Mouse (Mus musculus) gastrocnemius, postnatal 10 days (tissue): ENCODE data around the gene Kcnk12. TPM values are rescaled to one million over a fixed set of nuclear protein-coding genes. Genes with fewer than 3 reads are reported as not detected.

Source experiments
- DNase-seq: peaks from one replicate; pipeline ENCODE4 v3.0.0; 2021; ENCODE audit warnings: mixed read lengths
- total RNA-seq, 2 experiments: library from RNA; stranded (reverse); gene quantifications; 2 replicates each; pipeline ENCODE4 v1.2.3; 2021

Kcnk12 gene
- total RNA-seq, 2 experiments from 2014 or later: not detected

DNA sequence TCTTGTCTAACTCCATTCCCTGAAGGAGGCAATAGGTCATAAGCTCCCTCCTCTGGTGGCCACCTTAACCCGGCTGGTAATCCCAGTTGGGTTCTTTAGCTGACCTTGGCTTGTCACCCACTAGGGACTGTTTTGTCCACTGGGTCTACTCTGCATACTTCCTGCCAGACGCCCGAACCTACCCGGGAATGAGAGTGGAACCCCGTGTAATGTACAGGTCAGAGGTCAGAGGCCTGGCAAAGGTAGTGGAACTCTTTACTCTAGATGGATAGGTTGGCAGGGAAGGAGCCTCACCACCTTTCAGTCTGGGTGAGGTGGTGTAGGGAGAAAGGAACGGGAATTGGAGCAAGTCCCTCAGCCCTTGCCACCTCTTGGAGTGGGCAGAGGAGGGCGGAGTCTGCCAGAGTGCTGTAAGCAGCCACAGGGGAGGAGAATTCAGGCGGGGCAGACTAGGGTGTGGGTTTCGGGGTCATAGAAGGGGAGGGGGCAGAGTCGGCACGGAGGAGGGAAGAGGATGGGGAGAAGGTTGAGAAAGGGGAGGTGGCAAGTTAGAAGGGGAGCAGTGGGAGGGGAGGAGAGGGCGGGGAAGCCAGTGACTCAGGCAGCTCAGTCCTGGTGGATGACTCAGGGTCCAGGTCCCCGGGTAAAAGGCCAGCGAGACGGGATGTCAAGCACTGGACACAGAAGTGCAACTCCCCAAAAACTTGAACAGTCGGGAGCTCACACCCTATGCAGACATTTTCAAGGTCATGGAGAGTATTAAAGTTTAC lies 98.6 kb downstream of the Kcnk12 start:
- DNase-seq: no peak

DNA sequence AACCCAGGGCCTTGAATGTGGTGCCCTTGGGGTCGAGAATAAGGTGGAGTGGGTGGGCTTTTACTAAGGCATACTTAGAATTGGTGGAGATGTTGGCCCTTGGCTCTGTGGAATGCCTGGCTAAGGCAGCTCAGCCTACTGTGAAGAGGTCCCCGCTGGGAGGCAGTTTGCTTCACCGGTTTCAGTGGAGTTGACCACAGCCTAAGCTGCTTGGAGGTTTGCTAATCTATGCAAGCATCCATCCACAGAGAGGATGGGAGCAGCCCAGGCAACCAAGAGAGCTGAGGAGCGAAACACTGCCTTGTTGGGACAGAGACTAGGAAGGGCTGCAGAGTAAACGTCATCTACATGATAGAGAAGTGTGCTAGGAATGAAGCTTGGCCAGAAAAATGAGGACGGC lies 101.0 kb downstream of the Kcnk12 start:
- DNase-seq: no peak

DNA sequence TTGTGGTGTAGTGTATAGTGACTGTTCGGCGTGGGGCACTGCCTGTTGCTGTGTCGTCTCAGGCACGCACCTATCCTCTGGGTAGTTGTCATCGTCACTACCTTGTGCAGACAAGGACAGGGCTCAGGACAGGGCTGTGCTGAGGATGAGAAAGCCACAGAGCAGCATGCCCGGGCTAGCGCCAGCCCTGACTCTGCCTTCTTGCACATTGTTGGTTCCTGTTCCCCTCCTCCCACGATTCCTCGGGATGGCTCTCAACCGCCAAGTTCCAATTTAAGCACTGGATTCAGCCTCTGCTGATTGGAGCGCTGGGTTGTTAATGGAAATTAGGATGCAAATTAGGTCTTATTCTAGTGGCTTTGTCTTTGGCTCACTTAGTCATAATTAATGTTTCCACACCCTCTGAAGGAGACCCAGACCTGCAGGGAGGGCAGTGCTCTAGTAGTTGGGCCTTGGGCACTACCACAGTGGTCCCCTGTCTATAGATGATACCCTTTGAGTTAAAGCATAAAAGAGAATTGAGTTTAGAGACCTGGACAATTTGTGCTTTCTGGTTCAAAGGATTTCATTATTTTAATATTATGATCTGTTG lies 101.8 kb downstream of the Kcnk12 start:
- DNase-seq: no peak

Other genes starting within 250 kb of the Kcnk12 start
- gene Epcam, start 162.0 kb downstream of the Kcnk12 start, total RNA-seq: not detected
- gene Msh2, start 125.7 kb downstream of the Kcnk12 start, total RNA-seq: 10 to 100 TPM; 11.5 to 14.9 TPM
- gene Rpl36-ps4, start 123.0 kb upstream of the Kcnk12 start, total RNA-seq: not detected
- 1 to 10 TPM; 7.6 to 8.4 TPM for gene Msh6, start 177.1 kb upstream of the Kcnk12 start, total RNA-seq